Mouse (Mus musculus) telencephalon, adult 2 months (tissue): Measurements from ENCODE around the gene Tpi1.

ENCODE experiments used
- DNase-seq: peaks from one replicate; pipeline ENCODE4 v3.0.0-alpha.2; 2011; ENCODE audit warnings: low read depth, low spot score

Tpi1 gene

DNA sequence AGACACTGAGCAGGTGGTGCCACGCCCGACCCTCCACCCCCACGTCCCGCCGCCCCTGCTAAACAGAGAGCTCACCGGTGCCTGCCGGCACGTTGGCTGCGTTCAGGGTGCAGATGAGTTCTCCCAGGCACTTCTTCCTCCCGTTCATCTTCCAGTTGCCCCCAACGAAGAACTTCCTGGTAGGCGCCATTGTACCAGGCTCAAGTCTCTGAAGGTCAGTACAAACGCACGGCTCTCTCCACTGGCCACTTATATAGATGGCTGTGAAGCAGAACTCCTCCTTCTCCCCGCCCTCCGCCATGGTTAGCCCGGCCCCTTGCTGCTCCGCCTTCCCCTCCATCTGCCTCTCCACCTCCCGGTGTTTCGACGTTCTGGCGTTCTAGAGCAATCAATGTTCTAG is at the start of gene Tpi1:
Gene Tpi1, minus strand, starts transcription at position 364 of the 400 bp plus-strand sequence.
- peak; percentile 84 for DNase-seq

DNA sequence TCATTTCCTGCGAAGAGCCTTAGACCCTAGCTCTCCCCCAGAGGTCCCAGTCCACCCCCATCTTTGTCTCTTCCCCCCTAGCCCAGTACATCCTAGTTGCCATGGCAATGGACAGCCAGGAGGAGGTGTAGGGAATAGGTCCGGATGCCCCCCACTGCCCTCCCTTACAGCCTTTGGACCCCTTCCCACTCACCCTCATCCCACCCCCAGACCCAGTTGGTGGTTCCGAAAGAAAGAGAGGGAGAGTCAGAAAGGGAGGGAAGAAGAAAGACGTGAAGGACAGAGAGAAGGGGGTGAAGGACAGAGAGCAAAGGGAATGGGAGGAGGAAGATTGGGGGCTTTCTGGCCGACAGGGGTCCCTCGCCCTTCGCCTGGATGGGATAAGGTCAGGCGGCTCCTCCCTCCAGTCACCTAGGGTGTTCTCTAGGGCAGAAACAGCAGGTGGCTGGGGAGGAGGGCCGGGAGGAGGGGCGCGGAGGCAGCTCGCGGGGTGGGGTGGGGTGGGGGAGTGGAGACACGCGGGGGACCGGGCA is 49.1 kb upstream of the Tpi1 start:
- no peak for DNase-seq

DNA sequence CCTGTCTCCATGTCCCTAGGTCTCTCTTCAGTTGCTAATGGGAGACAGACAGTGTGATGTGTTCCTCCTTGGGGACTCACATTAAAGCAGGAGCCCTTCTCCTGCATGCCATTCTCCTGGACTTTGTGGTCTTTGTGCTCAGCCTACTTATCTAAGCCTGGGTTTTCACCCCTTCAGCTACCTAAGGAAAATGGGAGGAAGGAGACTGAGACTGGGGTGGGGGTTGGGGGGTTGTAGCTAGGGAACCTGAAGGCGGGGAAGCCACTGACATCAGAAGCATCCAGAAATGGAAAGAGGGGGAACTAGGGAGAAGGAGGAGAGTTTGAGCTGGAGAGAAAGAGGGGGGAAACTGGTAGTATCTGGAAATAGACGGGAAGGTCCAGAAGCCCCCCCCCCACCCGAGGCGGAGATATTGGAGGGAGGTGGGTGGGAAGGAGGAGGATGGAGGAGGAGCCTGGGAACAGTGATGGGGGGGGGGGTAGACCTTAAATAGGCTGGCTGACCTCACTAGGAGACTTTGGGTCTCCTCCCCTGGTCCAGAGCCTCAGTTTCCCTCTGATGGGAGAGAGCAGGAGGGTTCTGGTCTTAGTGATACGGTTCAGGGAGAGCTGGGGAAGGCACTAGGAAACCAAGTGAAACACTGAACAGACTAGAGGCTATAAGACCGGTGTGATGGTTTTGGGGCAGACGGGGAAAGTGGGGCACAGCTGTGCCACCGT is 48.5 kb upstream of the Tpi1 start:
- peak; percentile 68 for DNase-seq

- DNase-seq: no peak
Measured at GRCm38 (mm10) chr6:124861802-124862201, 47.7 kb upstream of the Tpi1 start.

- no peak for DNase-seq
Measured at GRCm38 (mm10) chr6:124861266-124861665, 47.2 kb upstream of the Tpi1 start.

DNA sequence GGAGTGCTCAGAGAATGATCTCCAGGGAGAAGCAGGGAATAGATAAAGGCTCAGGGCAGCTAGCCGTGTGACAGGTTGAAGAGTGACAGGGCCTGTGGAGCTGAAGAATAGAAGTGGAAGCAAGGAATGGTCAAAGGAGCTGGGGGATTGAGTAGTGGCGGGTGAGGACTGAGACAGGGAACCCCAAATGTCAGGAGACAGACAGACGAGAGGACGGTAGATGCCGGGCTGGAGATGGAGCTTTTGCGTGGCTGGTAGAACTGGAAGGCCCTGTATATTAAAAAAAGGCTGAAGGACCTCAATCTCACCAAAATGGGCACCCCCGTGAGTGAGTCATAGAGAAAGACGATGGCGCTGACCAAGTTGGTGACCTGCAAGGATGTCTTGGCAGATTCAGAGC is 46.4 kb upstream of the Tpi1 start:
- no peak for DNase-seq

- DNase-seq: peak; percentile 64
Measured at GRCm38 (mm10) chr6:124859725-124860124, 45.6 kb upstream of the Tpi1 start.

DNA sequence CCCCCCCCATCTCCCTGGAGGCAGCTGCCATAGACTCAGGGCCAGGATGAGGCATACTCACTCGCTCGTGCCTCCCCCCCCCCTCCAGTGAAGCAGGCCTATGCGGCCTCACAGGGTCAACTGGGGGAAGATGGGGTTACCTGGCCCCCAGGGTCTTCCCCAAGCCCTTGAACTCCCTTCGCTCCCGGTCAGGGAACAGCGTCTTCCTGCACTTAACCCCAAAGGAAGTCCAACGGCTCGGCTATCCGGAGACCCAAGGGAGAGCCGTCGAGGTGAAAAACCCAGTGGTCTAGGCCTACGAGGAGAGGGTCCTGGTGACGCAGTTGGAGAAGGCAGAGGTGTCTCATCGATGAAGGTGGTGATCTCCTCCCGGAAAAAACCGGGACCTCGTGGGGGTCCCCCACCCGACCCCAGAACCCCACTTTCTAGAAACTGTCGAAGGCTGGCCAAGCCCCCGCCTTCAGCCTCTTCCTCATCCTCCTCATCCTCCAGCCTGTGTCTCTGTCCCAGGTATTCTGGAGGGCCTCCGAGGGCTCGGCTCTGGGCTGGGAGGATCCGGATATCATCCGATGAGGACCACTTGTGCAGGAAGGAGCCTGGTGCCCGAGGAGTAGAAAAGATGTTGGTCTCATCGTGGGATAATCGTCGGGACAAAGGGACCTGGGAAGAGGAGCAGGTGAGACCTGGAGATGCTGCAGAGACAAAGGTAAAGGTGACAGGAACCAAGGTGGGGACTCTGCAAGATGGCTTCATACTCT is 44.6 kb upstream of the Tpi1 start:
- no peak for DNase-seq

DNA sequence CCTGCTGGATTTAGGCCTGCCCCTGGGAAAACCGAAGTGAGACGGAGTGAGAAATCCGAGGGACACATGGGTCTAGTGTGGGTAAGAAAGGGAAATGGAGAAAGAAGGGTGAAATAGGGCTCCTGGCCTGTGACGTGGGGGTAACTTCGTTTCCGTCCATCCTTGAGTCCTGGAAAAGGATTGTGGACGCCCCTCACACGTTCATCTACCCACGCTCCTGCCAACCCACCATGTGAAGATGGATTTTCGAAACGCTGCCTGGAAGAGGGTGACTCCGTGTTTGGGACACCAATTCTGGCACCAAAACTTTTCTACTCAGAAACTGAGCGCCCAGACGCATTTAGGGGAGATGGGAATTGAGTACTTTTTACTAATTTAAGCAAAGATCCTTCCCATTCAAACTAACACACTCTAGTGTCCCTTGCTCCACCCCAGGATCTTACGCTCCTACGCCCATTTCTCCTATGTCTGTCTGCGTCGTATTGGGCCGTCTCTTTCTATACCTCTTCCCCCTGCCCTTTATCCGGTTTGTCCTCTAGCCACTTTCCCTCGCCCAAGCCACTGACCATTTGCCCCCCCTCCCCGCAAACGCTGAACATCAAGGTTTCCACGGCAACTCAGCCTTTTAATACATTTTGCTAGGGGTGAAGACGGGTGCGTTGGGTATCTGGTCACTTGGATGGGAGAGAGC is 43.9 kb upstream of the Tpi1 start:
- no peak for DNase-seq

- peak; percentile 64 for DNase-seq
Measured at GRCm38 (mm10) chr6:124856916-124857839, 43.1 kb upstream of the Tpi1 start, which contains the start of gene P3h3. TSS of gene P3h3 (minus strand) at chr6:124857752.

DNA sequence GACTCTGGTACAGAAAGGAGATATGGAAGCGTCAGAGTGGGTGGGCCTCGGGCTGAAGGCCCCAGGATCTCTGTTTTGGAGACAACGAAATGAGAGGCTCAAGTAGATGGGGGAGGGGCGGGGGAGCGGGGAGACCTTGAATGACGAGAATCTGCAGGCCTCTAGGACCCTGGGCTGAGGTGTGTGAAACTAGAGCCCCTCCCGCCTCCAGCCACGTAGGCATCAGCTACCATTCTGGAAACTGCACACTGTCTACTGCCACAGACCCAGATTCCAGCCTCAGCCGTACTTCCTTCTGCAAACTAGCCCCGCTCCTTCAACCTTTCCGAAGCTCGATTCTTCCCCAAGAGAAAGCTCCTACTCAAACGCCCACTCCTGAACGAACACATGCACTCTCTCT is 42.2 kb upstream of the Tpi1 start:
- peak; percentile 60 for DNase-seq

- no peak for DNase-seq
Measured at GRCm38 (mm10) chr6:124854647-124855046, 40.6 kb upstream of the Tpi1 start.

DNA sequence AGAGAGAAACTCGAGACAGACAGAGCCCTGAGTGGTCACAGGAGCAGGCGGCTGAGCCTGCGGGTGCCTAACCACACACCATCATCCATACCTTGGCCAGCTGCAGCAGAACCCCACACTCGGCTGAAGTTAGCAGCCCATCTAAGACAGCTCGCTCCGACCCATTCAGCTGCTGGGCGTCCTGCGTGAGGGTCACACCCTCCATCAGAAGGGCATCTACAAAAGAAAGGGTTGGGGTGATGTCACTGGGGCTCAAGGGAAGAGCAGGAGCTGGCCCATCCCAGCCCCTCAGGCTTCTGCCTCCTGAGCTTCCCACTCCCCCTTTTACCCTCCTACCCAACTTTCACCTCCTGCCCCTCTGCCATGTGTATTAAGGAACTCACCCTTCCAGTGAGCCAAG is 36.4 kb upstream of the Tpi1 start:
- no peak for DNase-seq

DNA sequence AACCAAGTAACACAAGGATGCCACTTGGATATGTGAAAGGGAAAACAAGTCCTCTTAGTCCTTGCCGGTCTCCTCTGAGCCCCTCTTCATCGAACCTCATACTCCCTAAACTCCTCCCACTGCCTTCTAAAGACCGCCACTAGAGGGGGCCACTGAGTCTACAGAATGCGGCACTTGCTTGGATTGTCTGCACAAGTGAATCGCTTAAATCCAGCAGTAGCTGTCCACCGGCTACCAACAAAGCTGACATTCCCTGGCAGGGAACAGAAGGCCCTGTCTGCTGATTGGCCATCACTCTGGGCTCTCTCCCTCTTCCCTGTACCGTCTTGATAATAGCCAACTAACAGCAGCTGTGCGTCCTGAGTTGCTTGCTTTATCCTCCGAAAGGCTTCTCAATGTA is 33.2 kb upstream of the Tpi1 start:
- peak; percentile 78 for DNase-seq

GRCm38 (mm10) chr6:124840241-124841167 is 26.4 kb upstream of the Tpi1 start, which contains the start of gene Gnb3:
TSS of gene Gnb3 (minus strand) at chr6:124840275.
- no peak for DNase-seq

DNA sequence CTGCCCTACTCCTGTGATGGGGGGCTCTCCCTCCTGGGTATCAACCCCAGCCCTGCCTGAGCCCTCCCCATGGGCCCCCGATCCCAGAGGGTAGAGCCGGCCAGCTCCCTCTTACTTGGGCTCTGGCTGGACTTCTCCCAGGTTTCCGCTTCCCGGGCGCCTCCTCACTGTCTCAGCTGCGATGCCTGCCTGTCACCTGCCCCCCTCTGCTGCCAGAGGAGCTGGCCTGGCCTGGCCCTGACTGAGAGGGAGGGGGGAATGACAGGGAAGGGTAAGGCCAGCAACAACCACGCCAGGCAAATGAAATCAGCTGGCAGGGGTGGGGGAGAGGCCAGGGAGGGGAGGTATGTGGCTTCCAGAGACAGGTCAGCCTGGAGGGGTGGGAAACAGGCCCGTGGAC is 25.7 kb upstream of the Tpi1 start:
- DNase-seq: no peak

DNA sequence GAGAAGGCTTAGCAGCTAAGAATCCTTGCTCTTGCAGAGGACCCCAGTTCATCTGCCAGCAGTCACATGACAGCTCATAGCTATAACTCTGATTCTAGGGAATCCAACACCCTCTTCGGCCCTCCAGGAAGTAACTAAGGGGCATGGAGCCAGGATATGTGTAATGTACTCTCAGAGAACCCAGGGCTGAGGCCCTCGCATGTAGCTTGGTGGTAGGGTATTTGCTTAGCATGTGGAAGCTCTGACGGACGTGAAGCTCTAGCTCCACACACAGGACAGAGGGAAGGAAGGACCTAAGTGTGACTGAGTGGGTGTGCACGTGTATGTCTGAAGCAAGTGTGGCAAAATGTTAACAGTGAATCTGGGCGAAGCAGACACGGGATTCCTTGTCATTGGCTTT is 22.3 kb upstream of the Tpi1 start:
- no peak for DNase-seq

DNA sequence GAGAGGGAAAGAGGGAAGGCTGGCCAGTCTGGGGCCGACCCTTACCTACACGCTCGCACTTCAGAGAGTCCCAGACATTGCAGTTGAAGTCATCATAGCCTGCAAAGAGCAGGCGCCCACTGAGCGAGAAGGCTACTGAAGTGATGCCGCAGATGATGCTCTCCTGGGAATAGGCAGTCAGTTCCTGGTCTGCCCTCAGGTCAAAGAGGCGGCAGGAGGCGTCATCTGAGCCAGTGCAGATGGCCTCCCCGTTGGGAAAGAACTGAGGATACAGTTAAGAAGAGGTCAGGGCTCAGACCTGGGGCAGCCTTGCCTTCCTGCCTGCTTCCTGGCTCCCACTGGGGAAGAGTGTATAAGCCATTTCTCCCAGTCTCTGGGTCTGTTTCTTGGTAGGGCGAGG is 21.4 kb upstream of the Tpi1 start:
- DNase-seq: no peak

GRCm38 (mm10) chr6:124834512-124835081 is 20.5 kb upstream of the Tpi1 start:
- DNase-seq: no peak

DNA sequence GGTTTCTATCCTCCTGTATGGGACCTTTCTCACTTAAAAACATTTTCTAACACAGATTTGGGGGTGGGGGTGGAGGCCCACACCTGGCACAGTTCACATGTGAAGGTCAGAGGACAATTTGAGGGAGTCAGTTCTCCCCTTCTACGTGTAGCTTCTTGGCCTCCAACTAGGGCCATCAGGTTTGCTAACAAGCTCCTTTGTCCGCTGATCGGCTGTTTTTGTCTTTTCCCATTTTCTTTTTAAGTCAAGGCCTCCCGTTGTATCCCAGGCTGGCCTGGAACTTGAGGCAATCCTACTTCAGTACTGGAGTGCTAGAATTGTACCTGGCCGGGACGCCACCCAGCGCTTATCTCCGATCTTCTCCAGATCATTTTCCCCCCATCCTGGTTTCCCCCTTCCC is 17.6 kb upstream of the Tpi1 start:
- no peak for DNase-seq
